Mouse (Mus musculus) liver, embryonic 15.5 days (tissue): ENCODE results near the gene Ttc16. TPM values are rescaled to one million over a fixed set of nuclear protein-coding genes. Genes with fewer than 3 reads are reported as not detected.

ENCODE experiments used
- ATAC-seq: fragments of 200-750 bp; cut with Nextera tagmentation; 2 replicates; pipeline ENCODE4 v1.8.0; 2017; ENCODE audit warnings: moderate number of reproducible peaks, mild to moderate bottlenecking, moderate library complexity; ENCODE audit not compliant: insufficient read depth
- H3K27ac ChIP-seq: fragments of 300-500 bp; sonication (generic); replicated peaks from 2 replicates; pipeline ENCODE4 v1.5.1; 2015; ENCODE audit warnings: mild to moderate bottlenecking, inconsistent platforms
- H3K27me3 ChIP-seq: fragments of 300-500 bp; sonication (generic); 2 replicates; pipeline ENCODE4 v1.6.1; 2015; ENCODE audit warnings: mild to moderate bottlenecking, inconsistent platforms
- H3K36me3 ChIP-seq: fragments of 300-500 bp; sonication (generic); replicated peaks from 2 replicates; pipeline ENCODE4 v1.6.1; 2015; ENCODE audit warnings: moderate library complexity, mild to moderate bottlenecking, inconsistent platforms
- H3K4me1 ChIP-seq: fragments of 300-500 bp; sonication (generic); replicated peaks from 2 replicates; pipeline ENCODE4 v1.6.1; 2015; ENCODE audit warnings: inconsistent platforms
- H3K4me2 ChIP-seq: fragments of 300-500 bp; sonication (generic); 2 replicates; pipeline ENCODE4 v1.6.1; 2015; ENCODE audit warnings: moderate library complexity, mild to moderate bottlenecking, inconsistent platforms
- H3K4me3 ChIP-seq: fragments of 300-500 bp; sonication (generic); replicated peaks from 2 replicates; pipeline ENCODE4 v1.5.1; 2015; ENCODE audit warnings: mild to moderate bottlenecking, inconsistent platforms
- H3K9ac ChIP-seq: fragments of 300-500 bp; sonication (generic); 2 replicates; pipeline ENCODE4 v1.6.1; 2015; ENCODE audit warnings: moderate library complexity, mild to moderate bottlenecking, inconsistent platforms
- H3K9me3 ChIP-seq: fragments of 300-500 bp; sonication (generic); replicated peaks from 2 replicates; pipeline ENCODE4 v1.6.1; 2016; ENCODE audit warnings: inconsistent platforms
- WGBS: fragments of 180-500 bp; shearing (Covaris S2); methylation state at CpG from one replicate; pipeline ENCODE4 v1.1.7; 2015; ENCODE audit warnings: mixed read lengths; ENCODE audit not compliant: insufficient replicate concordance; 5-methylcytosine and 5-hydroxymethylcytosine counted together
- polyA plus RNA-seq: library from polyadenylated mRNA; unstranded; fragments of >200 nt; fragmentation: Nextera tagmentation; extraction: Ambion mirVana; gene quantifications from 2 replicates; pipeline ENCODE4 v1.2.1, GENCODE M21; 2015

Gene Ttc16
- polyA plus RNA-seq, 1 experiment from 2014 or later: not detected

- Histone ChIP-seq H3K9ac (no peak overlapping the region), H3K4me3 (no peak overlapping the region), H3K27me3 (no peaks in the 10 kb centered on the region), H3K36me3 (0 out of 2 replicates have a peak, but pooled peaks cover 3% of the 10 kb centered on the region), H3K9me3 (no peaks in the 10 kb centered on the region), H3K4me1 (peaks cover 11% of the 10 kb centered on the region), H3K27ac (no peak overlapping the region), H3K4me2 (no peak overlapping the region)
- no peak for ATAC-seq
- 70% methylated on average over 4 of the region's 4 CpGs for WGBS
Observed at GRCm38 (mm10) chr2:32729547-32729946, 45.9 kb downstream of the Ttc16 start.

GRCm38 (mm10) chr2:32728463-32728862 lies 47.0 kb downstream of the Ttc16 start:
- 45% methylated on average over 7 of the region's 7 CpGs for WGBS
- no peak for ATAC-seq
- 0 out of 2 replicates have a peak, but pooled peaks cover 3% of the 10 kb centered on the region for H3K36me3 ChIP-seq
- no peak overlapping the region for H3K9ac ChIP-seq
- H3K27ac ChIP-seq: no peak overlapping the region
- H3K27me3 ChIP-seq: no peaks in the 10 kb centered on the region
- H3K4me1 ChIP-seq: peaks cover 11% of the 10 kb centered on the region
- 0 out of 2 replicates have a peak overlapping the region, but pooled peaks have one; percentile 33 for H3K4me3 ChIP-seq
- H3K9me3 ChIP-seq: no peaks in the 10 kb centered on the region
- H3K4me2 ChIP-seq: peak overlapping the region; percentile 50

GRCm38 (mm10) chr2:32727435-32727834 lies 48.0 kb downstream of the Ttc16 start:
- WGBS: 2% methylated on average over 16 of the region's 16 CpGs
- Histone ChIP-seq H3K4me1 (peaks cover 11% of the 10 kb centered on the region), H3K27me3 (no peaks in the 10 kb centered on the region), H3K4me2 (peak overlapping the region; percentile 50), H3K36me3 (0 out of 2 replicates have a peak, but pooled peaks cover 3% of the 10 kb centered on the region), H3K4me3 (peak overlapping the region; percentile 33), H3K9me3 (no peaks in the 10 kb centered on the region), H3K9ac (no peak overlapping the region), H3K27ac (no peak overlapping the region)
- ATAC-seq: peak; percentile 88

- Histone ChIP-seq H3K9ac (no peak overlapping the region), H3K36me3 (0 out of 2 replicates have a peak, but pooled peaks cover 3% of the 10 kb centered on the region), H3K4me2 (no peak overlapping the region), H3K27ac (no peak overlapping the region), H3K4me3 (no peak overlapping the region), H3K4me1 (peaks cover 24% of the 10 kb centered on the region), H3K9me3 (no peaks in the 10 kb centered on the region), H3K27me3 (no peaks in the 10 kb centered on the region)
- WGBS: 72% methylated on average over 16 of the region's 16 CpGs
- ATAC-seq: no peak
Observed at GRCm38 (mm10) chr2:32724832-32725790, 50.3 kb downstream of the Ttc16 start.

- H3K9me3 ChIP-seq: no peaks in the 10 kb centered on the region
- 0 out of 2 replicates have a peak, but pooled peaks cover 3% of the 10 kb centered on the region for H3K36me3 ChIP-seq
- H3K27me3 ChIP-seq: no peaks in the 10 kb centered on the region
- no peak overlapping the region for H3K27ac ChIP-seq
- H3K4me2 ChIP-seq: no peak overlapping the region
- no peak overlapping the region for H3K4me3 ChIP-seq
- H3K4me1 ChIP-seq: peaks cover 24% of the 10 kb centered on the region
- WGBS: 54% methylated on average over 4 of the region's 4 CpGs
- ATAC-seq: no peak
- no peak overlapping the region for H3K9ac ChIP-seq
Observed at GRCm38 (mm10) chr2:32724149-32724548, 51.3 kb downstream of the Ttc16 start.

GRCm38 (mm10) chr2:32722581-32722980 lies 52.9 kb downstream of the Ttc16 start:
- 37% methylated on average over 3 of the region's 3 CpGs for WGBS
- no peak overlapping the region for H3K4me3 ChIP-seq
- H3K9me3 ChIP-seq: no peaks in the 10 kb centered on the region
- H3K36me3 ChIP-seq: 0 out of 2 replicates have a peak, but pooled peaks cover 3% of the 10 kb centered on the region
- H3K4me1 ChIP-seq: peaks cover 27% of the 10 kb centered on the region
- no peak overlapping the region for H3K27ac ChIP-seq
- no peaks in the 10 kb centered on the region for H3K27me3 ChIP-seq
- H3K4me2 ChIP-seq: peak overlapping the region; percentile 32
- no peak overlapping the region for H3K9ac ChIP-seq
- no peak for ATAC-seq

GRCm38 (mm10) chr2:32722046-32722445 lies 53.4 kb downstream of the Ttc16 start:
- Histone ChIP-seq H3K4me1 (peaks cover 21% of the 10 kb centered on the region), H3K36me3 (0 out of 2 replicates have a peak, but pooled peaks cover 3% of the 10 kb centered on the region), H3K9ac (no peak overlapping the region), H3K27me3 (no peaks in the 10 kb centered on the region), H3K27ac (no peak overlapping the region), H3K9me3 (no peaks in the 10 kb centered on the region), H3K4me3 (peak overlapping the region; percentile 39), H3K4me2 (peak overlapping the region; percentile 32)
- no peak for ATAC-seq
- 19% methylated on average over 6 of the region's 6 CpGs for WGBS

- H3K27ac ChIP-seq: peak within 1 kb of the TSS; percentile 48
- WGBS: 13% methylated on average over 8 of the region's 8 CpGs
- no peaks in the 10 kb centered on the region for H3K27me3 ChIP-seq
- no peak for ATAC-seq
- no peaks in the 10 kb centered on the region for H3K9me3 ChIP-seq
- H3K4me3 ChIP-seq: peak within 1 kb of the TSS; percentile 39
- peaks cover 20% of the 10 kb centered on the region for H3K4me1 ChIP-seq
- H3K4me2 ChIP-seq: peak within 1 kb of the TSS; percentile 32
- no peaks in the 10 kb centered on the region for H3K36me3 ChIP-seq
- H3K9ac ChIP-seq: no peak within 1 kb of the TSS
Observed at GRCm38 (mm10) chr2:32720681-32721229, 54.7 kb downstream of the Ttc16 start, which contains the start of gene Sh2d3c. Sh2d3c (plus strand) TSS chr2:32721055.

- Histone ChIP-seq H3K4me3 (no peak overlapping the region), H3K4me2 (peak overlapping the region; percentile 32; the same call in 1 of the 2 replicates), H3K9me3 (no peaks in the 10 kb centered on the region), H3K36me3 (no peaks in the 10 kb centered on the region), H3K27ac (0 out of 2 replicates have a peak overlapping the region, but pooled peaks have one; percentile 48), H3K4me1 (peaks cover 25% of the 10 kb centered on the region), H3K9ac (no peak overlapping the region), H3K27me3 (no peaks in the 10 kb centered on the region)
- WGBS: 61% methylated on average over 3 of the region's 3 CpGs
- no peak for ATAC-seq
Observed at GRCm38 (mm10) chr2:32720053-32720452, 55.4 kb downstream of the Ttc16 start.

GRCm38 (mm10) chr2:32718761-32719160 lies 56.7 kb downstream of the Ttc16 start:
- H3K4me2 ChIP-seq: no peak overlapping the region
- H3K36me3 ChIP-seq: no peaks in the 10 kb centered on the region
- H3K4me1 ChIP-seq: peaks cover 38% of the 10 kb centered on the region
- 47% methylated on average over 9 of the region's 9 CpGs for WGBS
- no peaks in the 10 kb centered on the region for H3K27me3 ChIP-seq
- H3K4me3 ChIP-seq: no peak overlapping the region
- no peak for ATAC-seq
- no peak overlapping the region for H3K27ac ChIP-seq
- H3K9me3 ChIP-seq: no peaks in the 10 kb centered on the region
- H3K9ac ChIP-seq: no peak overlapping the region

- Histone ChIP-seq H3K27me3 (no peaks in the 10 kb centered on the region), H3K4me2 (peak overlapping the region; percentile 17; the same call in 1 of the 2 replicates), H3K9me3 (no peaks in the 10 kb centered on the region), H3K36me3 (peaks cover 17% of the 10 kb centered on the region), H3K9ac (no peak overlapping the region), H3K4me1 (peaks cover 47% of the 10 kb centered on the region), H3K27ac (peak overlapping the region; percentile 94), H3K4me3 (no peak overlapping the region)
- WGBS: 12% methylated on average over 4 of the region's 4 CpGs
- no peak for ATAC-seq
Observed at GRCm38 (mm10) chr2:32714987-32715425, 60.4 kb downstream of the Ttc16 start.
